Mouse (Mus musculus) stomach, postnatal 0 days (tissue): ENCODE results near the gene Zmym1. TPM values are rescaled to one million over a fixed set of nuclear protein-coding genes. Genes with fewer than 3 reads are reported as not detected.
A peak's percentile ranks its signal among the peaks of the same experiment; 100 is the strongest.

Source experiments
- ATAC-seq: fragments of 200-750 bp; cut with Nextera tagmentation; 2 replicates; pipeline ENCODE4 v1.8.0; 2017; ENCODE audit not compliant: low FRiP score, low TSS enrichment
- DNase-seq: peaks from one replicate; pipeline ENCODE4 v3.0.0-alpha.2; 2016; ENCODE audit warnings: low spot score
- H3K27ac ChIP-seq: fragments of 300-500 bp; sonication (generic); replicated peaks from 2 replicates; pipeline ENCODE4 v1.5.1; 2014; ENCODE audit warnings: mild to moderate bottlenecking, control low read depth
- H3K27me3 ChIP-seq: fragments of 300-500 bp; sonication (generic); 2 replicates; pipeline ENCODE4 v1.6.1; 2014; ENCODE audit warnings: low read length; ENCODE audit not compliant: control insufficient read depth, insufficient read depth
- H3K36me3 ChIP-seq: fragments of 300-500 bp; sonication (generic); 2 replicates; pipeline ENCODE4 v1.6.1; 2014; ENCODE audit warnings: low read length, mixed read lengths; ENCODE audit not compliant: control insufficient read depth, insufficient read depth
- H3K4me1 ChIP-seq: fragments of 300-500 bp; sonication (generic); replicated peaks from 2 replicates; pipeline ENCODE4 v1.6.1; 2014; ENCODE audit warnings: antibody characterized with exemption; ENCODE audit not compliant: control insufficient read depth, insufficient read depth
- H3K4me2 ChIP-seq: fragments of 300-500 bp; sonication (generic); replicated peaks from 2 replicates; pipeline ENCODE4 v1.6.1; 2014; ENCODE audit warnings: low read depth, mild to moderate bottlenecking, control low read depth, moderate library complexity
- H3K4me3 ChIP-seq: fragments of 300-500 bp; sonication (generic); 2 replicates; pipeline ENCODE4 v1.5.1; 2014; ENCODE audit warnings: low read depth, low read length, control low read depth
- H3K9ac ChIP-seq: fragments of 300-500 bp; sonication (generic); 2 replicates; pipeline ENCODE4 v1.6.1; 2014; ENCODE audit warnings: mild to moderate bottlenecking, low read length, control low read depth, mixed read lengths
- H3K9me3 ChIP-seq: fragments of 300-500 bp; sonication (generic); 2 replicates; pipeline ENCODE4 v1.6.1; 2016; ENCODE audit warnings: low read length; ENCODE audit not compliant: control insufficient read depth
- CTCF ChIP-seq: IDR thresholded peaks from 2 replicates; pipeline ENCODE4 v1.5.1; 2016; ENCODE audit warnings: antibody characterized with exemption, low read depth, mild to moderate bottlenecking, moderate library complexity
- EP300 ChIP-seq: optimal IDR thresholded peaks from 2 replicates; pipeline ENCODE3; 2016; ENCODE audit warnings: antibody characterized with exemption
- WGBS: fragments of 180-500 bp; shearing (Covaris S2); extraction: QIAGEN DNeasy Blood & Tissue Kit; methylation state at CpG from one replicate; pipeline ENCODE4 v1.1.7; 2014; 5-methylcytosine and 5-hydroxymethylcytosine counted together
- polyA plus RNA-seq: library from polyadenylated mRNA; unstranded; fragments of >200 nt; fragmentation: Nextera tagmentation; extraction: Ambion mirVana; gene quantifications from 2 replicates; pipeline ENCODE4 v1.2.1, GENCODE M21; 2015

The Zmym1 gene
- polyA plus RNA-seq, 1 experiment from 2014 or later, result 5.3 TPM

DNA sequence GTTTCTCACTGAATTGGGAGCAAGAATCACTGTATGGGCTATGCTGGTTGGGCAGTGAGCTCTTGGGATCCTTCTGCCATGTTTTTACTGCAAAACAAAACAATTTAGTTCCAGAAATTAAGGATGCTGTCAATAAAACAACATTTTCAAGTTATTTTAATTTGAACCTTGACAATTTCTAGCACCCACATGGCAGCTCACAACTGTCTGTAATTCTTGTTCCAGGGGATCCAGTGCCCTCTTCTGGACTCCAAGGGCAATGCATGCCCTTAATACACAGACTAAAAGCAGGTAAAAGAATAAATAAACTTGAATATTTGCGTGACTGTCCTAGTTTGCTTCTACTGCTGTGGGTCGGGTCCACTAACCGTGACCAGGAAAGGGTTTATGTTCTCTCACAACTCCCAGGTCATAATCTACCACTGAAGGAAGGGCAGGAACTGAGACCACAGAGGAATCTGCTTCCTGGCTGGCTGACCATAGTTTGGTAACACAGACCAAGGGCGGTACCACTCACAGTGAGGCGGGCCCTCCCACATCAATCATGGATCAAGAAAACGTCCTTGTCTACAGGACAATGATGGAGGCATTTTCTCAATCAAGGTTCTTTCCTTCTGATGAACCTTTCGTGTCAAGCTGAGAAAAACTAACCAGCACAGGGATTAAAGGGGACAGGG lies 6.3 kb downstream of the Zmym1 start:
- H3K27me3 ChIP-seq, result no peaks in the 10 kb centered on the region
- no peak overlapping the region for H3K4me3 ChIP-seq
- no peak for ATAC-seq
- 80% methylated on average over 7 of the region's 7 CpGs for WGBS
- H3K9me3 ChIP-seq, result no peaks in the 10 kb centered on the region
- no peak overlapping the region for H3K9ac ChIP-seq
- DNase-seq, result no peak
- no peak overlapping the region for H3K4me2 ChIP-seq
- H3K27ac ChIP-seq, result no peak overlapping the region
- peak; percentile 51 for TF ChIP-seq CTCF
- no peak for TF ChIP-seq EP300
- H3K4me1 ChIP-seq, result no peaks in the 10 kb centered on the region
- peaks cover 4% of the 10 kb centered on the region for H3K36me3 ChIP-seq

GRCm38 (mm10) chr4:127053071-127053470 lies 7.9 kb downstream of the Zmym1 start:
- WGBS, result 94% methylated on average over 5 of the region's 5 CpGs
- Histone ChIP-seq H3K9ac (no peak overlapping the region), H3K27ac (no peak overlapping the region), H3K27me3 (no peaks in the 10 kb centered on the region), H3K4me3 (no peak overlapping the region), H3K36me3 (peaks cover 16% of the 10 kb centered on the region), H3K4me2 (no peak overlapping the region), H3K4me1 (no peaks in the 10 kb centered on the region), H3K9me3 (no peaks in the 10 kb centered on the region)
- ATAC-seq, result no peak
- no peak for TF ChIP-seq EP300
- no peak for TF ChIP-seq CTCF
- DNase-seq, result no peak

GRCm38 (mm10) chr4:127051121-127051520 lies 9.8 kb downstream of the Zmym1 start:
- Histone ChIP-seq H3K27me3 (no peaks in the 10 kb centered on the region), H3K4me3 (no peak overlapping the region), H3K4me2 (no peak overlapping the region), H3K9ac (no peak overlapping the region), H3K36me3 (peaks cover 19% of the 10 kb centered on the region), H3K4me1 (no peaks in the 10 kb centered on the region), H3K9me3 (no peaks in the 10 kb centered on the region), H3K27ac (no peak overlapping the region)
- ATAC-seq (no peak), DNase-seq (no peak)
- TF ChIP-seq EP300 (no peak), CTCF (no peak)
- WGBS, result 80% methylated on average over 8 of the region's 8 CpGs

- no peak overlapping the region for H3K27ac ChIP-seq
- no peak overlapping the region for H3K4me3 ChIP-seq
- no peaks in the 10 kb centered on the region for H3K27me3 ChIP-seq
- H3K9me3 ChIP-seq, result no peaks in the 10 kb centered on the region
- 85% methylated on average over 4 of the region's 4 CpGs for WGBS
- no peak overlapping the region for H3K9ac ChIP-seq
- no peaks in the 10 kb centered on the region for H3K4me1 ChIP-seq
- TF ChIP-seq EP300 (no peak), CTCF (no peak)
- DNase-seq (no peak), ATAC-seq (no peak)
- peaks cover 8% of the 10 kb centered on the region for H3K36me3 ChIP-seq
- no peak overlapping the region for H3K4me2 ChIP-seq
Observed at GRCm38 (mm10) chr4:127043540-127043939, 17.4 kb downstream of the Zmym1 start.

GRCm38 (mm10) chr4:127039871-127040483 lies 21.0 kb downstream of the Zmym1 start:
- DNase-seq, result no peak
- no peaks in the 10 kb centered on the region for H3K4me1 ChIP-seq
- no peak overlapping the region for H3K9ac ChIP-seq
- no peaks in the 10 kb centered on the region for H3K27me3 ChIP-seq
- 0 out of 2 replicates have a peak, but pooled peaks have one; percentile 26 for ATAC-seq
- 81% methylated on average over 3 of the region's 3 CpGs for WGBS
- H3K9me3 ChIP-seq, result no peaks in the 10 kb centered on the region
- no peak overlapping the region for H3K4me3 ChIP-seq
- H3K27ac ChIP-seq, result no peak overlapping the region
- peaks cover 17% of the 10 kb centered on the region for H3K36me3 ChIP-seq
- no peak overlapping the region for H3K4me2 ChIP-seq
- TF ChIP-seq EP300 (no peak), CTCF (peak; percentile 17; the same call in 1 of the 2 replicates)

DNA sequence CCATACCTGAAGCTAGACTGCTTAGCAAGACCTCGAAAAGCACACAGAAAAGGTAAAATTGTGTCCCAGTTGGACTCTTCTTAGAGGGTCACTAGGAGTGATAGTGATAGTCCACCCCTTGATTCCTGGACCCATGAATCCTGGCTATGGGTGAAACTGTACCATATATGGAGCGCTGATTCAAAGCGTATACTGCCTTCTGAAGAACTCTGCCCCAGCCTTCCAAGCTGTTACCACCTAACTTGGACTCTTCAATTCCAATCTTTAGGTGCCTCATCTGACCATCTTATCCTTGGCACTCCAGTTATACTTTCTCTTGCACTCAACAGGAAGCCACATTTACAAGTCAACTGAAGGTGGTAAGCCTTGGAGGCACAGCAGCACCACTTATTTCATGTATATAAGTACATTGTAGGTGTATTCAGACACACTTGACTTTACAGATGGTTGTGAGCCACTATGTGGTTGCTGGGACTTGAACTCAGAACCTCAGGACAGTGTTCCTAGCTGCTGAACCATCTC lies 22.1 kb downstream of the Zmym1 start:
- Histone ChIP-seq H3K4me1 (no peaks in the 10 kb centered on the region), H3K9me3 (no peaks in the 10 kb centered on the region), H3K4me3 (no peak overlapping the region), H3K36me3 (peaks cover 22% of the 10 kb centered on the region), H3K27me3 (no peaks in the 10 kb centered on the region), H3K4me2 (no peak overlapping the region), H3K9ac (no peak overlapping the region), H3K27ac (no peak overlapping the region)
- TF ChIP-seq CTCF, result no peak
- DNase-seq (no peak), ATAC-seq (no peak)
- 83% methylated on average over 3 of the region's 3 CpGs for WGBS
